Mouse (Mus musculus): ENCODE data around the gene Pacs2. TPM values are rescaled to one million over a fixed set of nuclear protein-coding genes. Genes with fewer than 3 reads are reported as not detected.

Gene Pacs2
- total and polyA plus RNA-seq, 3 experiments: 29.8 to 69.7 (median 62.5) TPM

- Histone ChIP-seq H3K4me3 (ENCODE audit: control insufficient read depth in 1 of 2, insufficient read depth in 1 of 2, low read depth in 2 of 2, low read length in 2 of 2) (no peak overlapping the region), H3K27ac (ENCODE audit: control insufficient read depth, low read depth, low read length) (no peak overlapping the region), H3K79me2 (ENCODE audit: control insufficient read depth, insufficient read depth, low read length, poor library complexity) (peaks cover 12% of the 10 kb centered on the region), H3K9ac (ENCODE audit: control insufficient read depth, low read depth, low read length, poor library complexity, severe bottlenecking) (no peak overlapping the region), H3K9me3 (replicated peaks; ENCODE audit: insufficient read depth, low read length) (no peaks in the 10 kb centered on the region), H3K4me1 (ENCODE audit: control insufficient read depth in 1 of 2, insufficient read depth in 2 of 2, low read length in 2 of 2) (peaks cover 2 to 5% of the 10 kb centered on the region in 2 experiments; a peak in 2 of 4 replicates), H3K27me3 (ENCODE audit: control insufficient read depth in 1 of 2, insufficient read depth in 2 of 2, low read length in 2 of 2) (no peaks in the 10 kb centered on the region), H3K36me3 (ENCODE audit: control insufficient read depth in 1 of 2, insufficient read depth in 2 of 2, low read length in 2 of 2) (peaks cover 4 to 71% of the 10 kb centered on the region in 2 experiments; a peak in 3 of 4 replicates)
- peak; percentile 79 for DNase-seq (ENCODE audit: low read depth, low spot score)
- TF ChIP-seq MYC (IDR thresholded peaks at IDR 0.05; ENCODE audit: low read depth, low read length) (no peak), JUND (IDR thresholded peaks at IDR 0.05; ENCODE audit: low read depth, low read length) (no peak), SMC3 (IDR thresholded peaks at IDR 0.05; ENCODE audit: low read depth, low read length) (0 out of 2 replicates have a peak, but pooled peaks have one; percentile 18), UBTF (IDR thresholded peaks at IDR 0.05; ENCODE audit: borderline replicate concordance, insufficient read depth, low read depth, low read length) (no peak), MAFK (IDR thresholded peaks at IDR 0.05; ENCODE audit: borderline replicate concordance, low read depth, low read length) (no peak), TBP (IDR thresholded peaks at IDR 0.05; ENCODE audit: low read depth, low read length) (no peak), CTCF (IDR thresholded peaks at IDR 0.05 in 2 of 3, conservative IDR thresholded peaks at IDR 0.05 in 1 of 3; ENCODE audit: control insufficient read depth in 1 of 3, insufficient read depth in 1 of 3, low read depth in 2 of 3, low read length in 3 of 3, poor library complexity in 1 of 3, severe bottlenecking in 1 of 3) (peak in 2 of 3 experiments; percentile 57 to 65; a peak in 4 of 6 replicates), RAD21 (IDR thresholded peaks at IDR 0.05; ENCODE audit: low read depth, low read length) (peak; percentile 5; the same call in 1 of the 2 replicates), USF1 (IDR thresholded peaks at IDR 0.05; ENCODE audit: low read depth, low read length) (no peak), GABPA (IDR thresholded peaks at IDR 0.05; ENCODE audit: low read depth, low read length) (no peak), EP300 (IDR thresholded peaks at IDR 0.05; ENCODE audit: low read depth in 1 of 2, low read length in 2 of 2) (no peak), MXI1 (IDR thresholded peaks at IDR 0.05; ENCODE audit: low read depth, low read length) (no peak), ETS1 (IDR thresholded peaks at IDR 0.05; ENCODE audit: low read depth, low read length) (no peak), KAT2A (conservative IDR thresholded peaks at IDR 0.05; ENCODE audit: low read depth, low read length) (no peak), TAL1 (IDR thresholded peaks at IDR 0.05; ENCODE audit: low read length) (no peak)
Measured at GRCm38 (mm10) chr12:112985346-112985745, 29.0 kb upstream of the Pacs2 start.

GRCm38 (mm10) chr12:112987877-112988276, 26.4 kb upstream of the Pacs2 start:
- TF ChIP-seq MAZ (IDR thresholded peaks at IDR 0.05; ENCODE audit: low read depth, low read length) (no peak), ZMIZ1 (IDR thresholded peaks at IDR 0.05; ENCODE audit: low read depth, low read length) (no peak), HCFC1 (IDR thresholded peaks at IDR 0.05; ENCODE audit: low read depth, low read length) (no peak), SMC3 (IDR thresholded peaks at IDR 0.05; ENCODE audit: low read depth, low read length) (peak; percentile 70), EP300 (IDR thresholded peaks at IDR 0.05; ENCODE audit: low read depth in 1 of 2, low read length in 2 of 2) (no peak), USF1 (IDR thresholded peaks at IDR 0.05; ENCODE audit: low read depth, low read length) (no peak), ZC3H11A (IDR thresholded peaks at IDR 0.05; ENCODE audit: low read depth, low read length) (no peak), TCF12 (IDR thresholded peaks at IDR 0.05; ENCODE audit: low read depth, low read length) (no peak), CHD2 (IDR thresholded peaks at IDR 0.05; ENCODE audit: low read length) (no peak), POLR2AphosphoS5 (IDR thresholded peaks at IDR 0.05; ENCODE audit: borderline replicate concordance, low read depth, low read length) (no peak), POLR2A (IDR thresholded peaks at IDR 0.05; ENCODE audit: control insufficient read depth in 1 of 2, insufficient read depth in 1 of 2, low read depth in 1 of 2, low read length in 2 of 2, poor library complexity in 1 of 2) (no peak; a peak in 1 of 4 replicates), CTCF (IDR thresholded peaks at IDR 0.05 in 2 of 3, conservative IDR thresholded peaks at IDR 0.05 in 1 of 3; ENCODE audit: control insufficient read depth in 1 of 3, insufficient read depth in 1 of 3, low read depth in 2 of 3, low read length in 3 of 3, poor library complexity in 1 of 3, severe bottlenecking in 1 of 3) (peak in 2 of 3 experiments; percentile 84 to 89; a peak in 4 of 6 replicates), GATA1 (IDR thresholded peaks at IDR 0.05; ENCODE audit: low read depth, low read length) (no peak), RAD21 (IDR thresholded peaks at IDR 0.05; ENCODE audit: low read depth, low read length) (peak; percentile 43), NELFE (IDR thresholded peaks at IDR 0.05; ENCODE audit: low read depth, low read length) (no peak)
- DNase-seq (ENCODE audit: low read depth, low spot score): peak; percentile 70

More at GRCm38 (mm10) chr12:112987877-112988276, 26.4 kb upstream of the Pacs2 start:
- no peak overlapping the region for H3K4me3 ChIP-seq (ENCODE audit: control insufficient read depth in 1 of 2, insufficient read depth in 1 of 2, low read depth in 2 of 2, low read length in 2 of 2)
- no peaks in the 10 kb centered on the region for H3K27me3 ChIP-seq (ENCODE audit: control insufficient read depth in 1 of 2, insufficient read depth in 2 of 2, low read length in 2 of 2)
- H3K79me2 ChIP-seq (ENCODE audit: control insufficient read depth, insufficient read depth, low read length, poor library complexity): peaks cover 16% of the 10 kb centered on the region
- H3K27ac ChIP-seq (ENCODE audit: control insufficient read depth, low read depth, low read length): no peak overlapping the region
- no peak overlapping the region for H3K9ac ChIP-seq (ENCODE audit: control insufficient read depth, low read depth, low read length, poor library complexity, severe bottlenecking)
- no peaks in the 10 kb centered on the region for H3K9me3 ChIP-seq (replicated peaks; ENCODE audit: insufficient read depth, low read length)
- peaks cover 23 to 25% of the 10 kb centered on the region in 2 experiments for H3K4me1 ChIP-seq (ENCODE audit: control insufficient read depth in 1 of 2, insufficient read depth in 2 of 2, low read length in 2 of 2)
- H3K36me3 ChIP-seq (ENCODE audit: control insufficient read depth in 1 of 2, insufficient read depth in 2 of 2, low read length in 2 of 2): peaks cover 26 to 60% of the 10 kb centered on the region in 2 experiments

Data from MEL (cell line).